Mouse (Mus musculus) CH12.LX (cell line): ENCODE results near the gene Fdxr. TPM values are rescaled to one million over a fixed set of nuclear protein-coding genes. Genes with fewer than 3 reads are reported as not detected.

ENCODE experiments used
- DNase-seq: peaks from one replicate; pipeline ENCODE4 v3.0.0-alpha.2; 2013; ENCODE audit errors: extremely low read depth
- H3K27ac ChIP-seq: 2 replicates; pipeline ENCODE4 v1.5.1; 2012; ENCODE audit warnings: low read depth, mild to moderate bottlenecking, control low read depth, moderate library complexity; ENCODE audit not compliant: insufficient read depth
- H3K27me3 ChIP-seq: replicated peaks from 2 replicates; pipeline ENCODE3; 2012; ENCODE audit warnings: inconsistent platforms
- H3K36me3 ChIP-seq, 2 experiments: replicated peaks in 1 of 2; 2 replicates each; pipeline versions ENCODE3 to v1.6.1; 2012; ENCODE audit warnings: inconsistent platforms in 1 of 2, low read length in 1 of 2, mild to moderate bottlenecking in 1 of 2, mixed read lengths in 1 of 2, moderate library complexity in 1 of 2; ENCODE audit not compliant: control insufficient read depth in 1 of 2, insufficient read depth in 1 of 2
- H3K4me1 ChIP-seq, 2 experiments: 2 replicates each; pipeline ENCODE4 v1.6.1; 2012; ENCODE audit warnings: inconsistent platforms in 1 of 2, moderate library complexity in 1 of 2; ENCODE audit not compliant: insufficient read depth in 2 of 2, control insufficient read depth in 1 of 2
- H3K4me2 ChIP-seq: 2 replicates; pipeline ENCODE4 v1.6.1; 2012; ENCODE audit warnings: low read depth, mild to moderate bottlenecking, control low read depth; ENCODE audit not compliant: poor library complexity, insufficient read depth, severe bottlenecking
- H3K4me3 ChIP-seq, 3 experiments: fragments of 150-350 bp in 1 of 3; sonication (generic) in 1 of 3; replicated peaks in 1 of 3; 2 replicates each; pipeline versions ENCODE3 to v1.5.1; 2011 to 2012; ENCODE audit warnings: low read depth in 2 of 3, low read length in 2 of 3, mild to moderate bottlenecking in 2 of 3, moderate library complexity in 2 of 3, control low read depth in 1 of 3, improper control_type of control experiment in 1 of 3, inconsistent platforms in 1 of 3, mixed read lengths in 1 of 3; ENCODE audit not compliant: poor library complexity in 1 of 3
- H3K79me2 ChIP-seq: replicated peaks from 2 replicates; pipeline ENCODE4 v1.6.1; 2012; ENCODE audit warnings: mild to moderate bottlenecking, moderate library complexity; ENCODE audit not compliant: control insufficient read depth, poor library complexity, insufficient read depth, severe bottlenecking; ENCODE audit errors: extremely low read depth
- H3K9ac ChIP-seq: 2 replicates; pipeline ENCODE4 v1.6.1; 2012; ENCODE audit warnings: low read depth, mild to moderate bottlenecking, control low read depth, moderate library complexity; ENCODE audit not compliant: insufficient read depth
- H3K9me3 ChIP-seq: replicated peaks from 2 replicates; pipeline ENCODE3; 2012; ENCODE audit warnings: low read length, inconsistent platforms, mixed read lengths
- BHLHE40 ChIP-seq: IDR thresholded peaks from 2 replicates; pipeline ENCODE4 v1.6.1; 2011; ENCODE audit warnings: mild to moderate bottlenecking, low read depth, low read length, improper control_type of control experiment
- CHD1 ChIP-seq: IDR thresholded peaks from 2 replicates; pipeline ENCODE4 v1.6.1; 2012; ENCODE audit warnings: low read depth, low read length, improper control_type of control experiment, inconsistent platforms
- CHD2 ChIP-seq: IDR thresholded peaks from 2 replicates; pipeline ENCODE4 v1.6.1; 2011; ENCODE audit warnings: low read length, improper control_type of control experiment
- CTCF ChIP-seq, 2 experiments: IDR thresholded peaks in 1 of 2; conservative IDR thresholded peaks in 1 of 2; 2 replicates each; pipeline ENCODE4 v1.5.1; 2011 to 2012; ENCODE audit warnings: low read depth in 2 of 2, low read length in 2 of 2, improper control_type of control experiment in 1 of 2, inconsistent platforms in 1 of 2, mild to moderate bottlenecking in 1 of 2, moderate library complexity in 1 of 2
- E2F4 ChIP-seq: IDR thresholded peaks from 2 replicates; pipeline ENCODE4 v1.6.1; 2011; ENCODE audit warnings: low read depth, low read length, improper control_type of control experiment; ENCODE audit not compliant: insufficient replicate concordance
- ELF1 ChIP-seq: IDR thresholded peaks from 2 replicates; pipeline ENCODE4 v1.6.1; 2014; ENCODE audit warnings: low read depth, mild to moderate bottlenecking, inconsistent platforms, low read length, improper control_type of control experiment
- EP300 ChIP-seq: IDR thresholded peaks from 2 replicates; pipeline ENCODE4 v1.6.1; 2011; ENCODE audit warnings: low read length, improper control_type of control experiment
- ETS1 ChIP-seq: conservative IDR thresholded peaks from 2 replicates; pipeline ENCODE4 v1.6.1; 2012; ENCODE audit warnings: low read depth, mild to moderate bottlenecking, inconsistent platforms, low read length, improper control_type of control experiment, moderate library complexity
- GABPA ChIP-seq: IDR thresholded peaks from 2 replicates; pipeline ENCODE4 v1.6.1; 2012; ENCODE audit warnings: low read depth, low read length, improper control_type of control experiment, inconsistent platforms; ENCODE audit not compliant: insufficient replicate concordance
- HCFC1 ChIP-seq: IDR thresholded peaks from 2 replicates; pipeline ENCODE4 v1.6.1; 2012; ENCODE audit warnings: low read depth, mild to moderate bottlenecking, inconsistent platforms, low read length, improper control_type of control experiment
- JUN ChIP-seq: IDR thresholded peaks from 2 replicates; pipeline ENCODE4 v1.6.1; 2011; ENCODE audit warnings: low read depth, mild to moderate bottlenecking, low read length, improper control_type of control experiment, moderate library complexity; ENCODE audit not compliant: insufficient read depth
- JUND ChIP-seq: conservative IDR thresholded peaks from 2 replicates; pipeline ENCODE4 v1.6.1; 2011; ENCODE audit warnings: low read depth, low read length, improper control_type of control experiment
- KAT2A ChIP-seq: IDR thresholded peaks from 2 replicates; pipeline ENCODE4 v1.6.1; 2012; ENCODE audit warnings: low read length, improper control_type of control experiment, inconsistent platforms; ENCODE audit not compliant: insufficient replicate concordance
- MAFK ChIP-seq: IDR thresholded peaks from 2 replicates; pipeline ENCODE4 v1.6.1; 2011; ENCODE audit warnings: low read length, improper control_type of control experiment; ENCODE audit not compliant: insufficient replicate concordance
- MAZ ChIP-seq: IDR thresholded peaks from 2 replicates; pipeline ENCODE4 v1.6.1; 2012; ENCODE audit warnings: low read depth, mild to moderate bottlenecking, inconsistent platforms, low read length, improper control_type of control experiment, moderate library complexity
- MEF2A ChIP-seq: IDR thresholded peaks from 2 replicates; pipeline ENCODE4 v1.6.1; 2014; ENCODE audit warnings: low read depth, mild to moderate bottlenecking, inconsistent platforms, low read length, improper control_type of control experiment, borderline replicate concordance
- MXI1 ChIP-seq: IDR thresholded peaks from 2 replicates; pipeline ENCODE4 v1.6.1; 2011; ENCODE audit warnings: mild to moderate bottlenecking, low read depth, low read length, improper control_type of control experiment
- MYC ChIP-seq: IDR thresholded peaks from 2 replicates; pipeline ENCODE4 v1.6.1; 2011; ENCODE audit warnings: low read depth, mild to moderate bottlenecking, improper control_type of control experiment, low read length
- NELFE ChIP-seq: IDR thresholded peaks from 2 replicates; pipeline ENCODE4 v1.6.1; 2011; ENCODE audit warnings: low read depth, low read length, improper control_type of control experiment
- NRF1 ChIP-seq: IDR thresholded peaks from 2 replicates; pipeline ENCODE4 v1.6.1; 2014; ENCODE audit warnings: low read depth, mild to moderate bottlenecking, inconsistent platforms, low read length, improper control_type of control experiment, moderate library complexity
- PAX5 ChIP-seq: IDR thresholded peaks from 2 replicates; pipeline ENCODE4 v1.6.1; 2012; ENCODE audit warnings: low read length, inconsistent platforms, mixed read lengths
- POLR2A ChIP-seq: IDR thresholded peaks from 2 replicates; pipeline ENCODE4 v1.6.1; 2011; ENCODE audit warnings: low read depth, mild to moderate bottlenecking, improper control_type of control experiment, low read length
- POLR2AphosphoS2 ChIP-seq: IDR thresholded peaks from 2 replicates; pipeline ENCODE4 v1.6.1; 2011; ENCODE audit warnings: low read depth, low read length, improper control_type of control experiment
- RAD21 ChIP-seq: IDR thresholded peaks from 2 replicates; pipeline ENCODE4 v1.6.1; 2011; ENCODE audit warnings: low read depth, mild to moderate bottlenecking, low read length, improper control_type of control experiment, moderate library complexity
- RCOR1 ChIP-seq: conservative IDR thresholded peaks from 2 replicates; pipeline ENCODE4 v1.6.1; 2012; ENCODE audit warnings: low read depth, mild to moderate bottlenecking, inconsistent platforms, low read length, improper control_type of control experiment
- SIN3A ChIP-seq: IDR thresholded peaks from 2 replicates; pipeline ENCODE4 v1.6.1; 2012; ENCODE audit warnings: low read length, improper control_type of control experiment, inconsistent platforms
- SMC3 ChIP-seq: IDR thresholded peaks from 2 replicates; pipeline ENCODE4 v1.6.1; 2011; ENCODE audit warnings: low read depth, low read length, improper control_type of control experiment
- TBP ChIP-seq: conservative IDR thresholded peaks from 2 replicates; pipeline ENCODE4 v1.6.1; 2011; ENCODE audit warnings: low read depth, low read length, improper control_type of control experiment
- TCF12 ChIP-seq: IDR thresholded peaks from 2 replicates; pipeline ENCODE4 v1.6.1; 2014; ENCODE audit warnings: low read depth, mild to moderate bottlenecking, inconsistent platforms, low read length, improper control_type of control experiment
- UBTF ChIP-seq: IDR thresholded peaks from 2 replicates; pipeline ENCODE4 v1.6.1; 2012; ENCODE audit warnings: low read depth, mild to moderate bottlenecking, inconsistent platforms, low read length, improper control_type of control experiment, moderate library complexity
- USF1 ChIP-seq: IDR thresholded peaks from 2 replicates; pipeline ENCODE4 v1.6.1; 2014; ENCODE audit warnings: low read depth, mild to moderate bottlenecking, inconsistent platforms, low read length, improper control_type of control experiment
- USF2 ChIP-seq: conservative IDR thresholded peaks from 2 replicates; pipeline ENCODE4 v1.6.1; 2011; ENCODE audit warnings: low read depth, low read length, improper control_type of control experiment
- ZC3H11A ChIP-seq: IDR thresholded peaks from 2 replicates; pipeline ENCODE4 v1.6.1; 2012; ENCODE audit warnings: low read depth, mild to moderate bottlenecking, inconsistent platforms, low read length, improper control_type of control experiment
- ZKSCAN1 ChIP-seq: IDR thresholded peaks from 2 replicates; pipeline ENCODE4 v1.6.1; 2012; ENCODE audit warnings: low read depth, inconsistent platforms, low read length, improper control_type of control experiment, borderline replicate concordance
- ZMIZ1 ChIP-seq: IDR thresholded peaks from 2 replicates; pipeline ENCODE4 v1.6.1; 2012; ENCODE audit warnings: low read depth, mild to moderate bottlenecking, inconsistent platforms, low read length, improper control_type of control experiment
- dilution Hi-C: fragments of 300-500 bp; cut with MboI; formaldehyde crosslinking; loops from 2 replicates; pipeline ENCODE4 v1.14.3; 2020; ENCODE audit warnings: low sequenced_read_pairs; ENCODE audit not compliant: extremely low pct_unique_long_range_greater_than_20kb, extremely low pct_ligation_motif_present
- in situ Hi-C: fragments of 300-500 bp; cut with MboI; formaldehyde crosslinking; loops from 3 replicates; pipeline ENCODE4 v1.14.3; 2019; ENCODE audit warnings: low sequenced_read_pairs, low pct_ligation_motif_present, low pct_unique_long_range_greater_than_20kb, mixed read lengths
- polyA plus RNA-seq: library from polyadenylated mRNA; unstranded; fragments of >175 nt; gene quantifications from 2 replicates; pipeline ENCODE4 v1.2.1, GENCODE M21; 2012; ENCODE audit warnings: low read depth; ENCODE audit not compliant: insufficient read length
- total RNA-seq, 2 experiments: library from RNA; depleted of rRNA; stranded (reverse); fragments of 300-350 nt in 1 of 2; fragments of >200 nt in 1 of 2; gene quantifications; 2 replicates each; pipeline ENCODE4 v1.2.3; 2012 to 2014

Gene Fdxr
- total and polyA plus RNA-seq, 3 experiments = 43.8 to 63.3 (median 58.6) TPM

- peak overlapping the region in 1 of 3 experiments; percentile 4 for H3K4me3 ChIP-seq
- peaks cover 29 to 87% of the 10 kb centered on the region in 2 experiments for H3K4me1 ChIP-seq
- H3K27me3 ChIP-seq = no peaks in the 10 kb centered on the region
Observed at GRCm38 (mm10) chr11:115231924-115232323, 44.9 kb downstream of the Fdxr start.

GRCm38 (mm10) chr11:115231168-115231915 lies 45.5 kb downstream of the Fdxr start:
- in situ Hi-C loops = loop anchor here (5.0 kb wide), 2 partner anchors 41 to 69 kb away; partner anchors contain the start of gene Slc9a3r1
- H3K9ac ChIP-seq = peak overlapping the region; percentile 48
- H3K9me3 ChIP-seq = no peaks in the 10 kb centered on the region
- H3K79me2 ChIP-seq = no peaks in the 10 kb centered on the region
- H3K4me2 ChIP-seq = peak overlapping the region; percentile 95
- H3K4me1 ChIP-seq = peaks cover 32 to 88% of the 10 kb centered on the region in 2 experiments
- DNase-seq = peak; percentile 85
- dilution Hi-C loops = no loop called here
- peaks cover 11 to 45% of the 10 kb centered on the region in 2 experiments for H3K36me3 ChIP-seq
- no peaks in the 10 kb centered on the region for H3K27me3 ChIP-seq
- H3K27ac ChIP-seq = peak overlapping the region; percentile 83
- H3K4me3 ChIP-seq = no peak overlapping the region
- TF ChIP-seq JUN (no peak), KAT2A (no peak), USF2 (no peak), EP300 (peak; percentile 80; the same call in 1 of the 2 replicates), GABPA (no peak), ELF1 (peak; percentile 58; the same call in 1 of the 2 replicates), MYC (peak; percentile 65; the same call in 1 of the 2 replicates), BHLHE40 (peak; percentile 59), POLR2A (peak; percentile 65), MAZ (no peak; the same call in 1 of the 2 replicates), MXI1 (peak; percentile 73), USF1 (no peak), TCF12 (peak; percentile 71), ZC3H11A (no peak), RCOR1 (0 out of 2 replicates have a peak, but pooled peaks have one; percentile 37), HCFC1 (peak; percentile 32; the same call in 1 of the 2 replicates), ZMIZ1 (no peak; the same call in 1 of the 2 replicates)

More at GRCm38 (mm10) chr11:115231924-115232323, 44.9 kb downstream of the Fdxr start:
- Histone ChIP-seq H3K79me2 (no peaks in the 10 kb centered on the region), H3K27ac (peak overlapping the region; percentile 83), H3K9ac (peak overlapping the region; percentile 48), H3K9me3 (no peaks in the 10 kb centered on the region), H3K4me2 (peak overlapping the region; percentile 95), H3K36me3 (peaks cover 11 to 49% of the 10 kb centered on the region in 2 experiments)
- TF ChIP-seq BHLHE40 (no peak; the same call in 1 of the 2 replicates), ELF1 (no peak; the same call in 1 of the 2 replicates), ZC3H11A (no peak), UBTF (peak; percentile 43; the same call in 1 of the 2 replicates), MXI1 (peak; percentile 5; the same call in 1 of the 2 replicates), ZMIZ1 (no peak), USF2 (no peak), TCF12 (no peak; the same call in 1 of the 2 replicates), RCOR1 (no peak), MYC (no peak), POLR2AphosphoS2 (no peak), SIN3A (peak; percentile 63; the same call in 1 of the 2 replicates), PAX5 (no peak), E2F4 (no peak), POLR2A (peak; percentile 0; the same call in 1 of the 2 replicates), ETS1 (no peak; the same call in 1 of the 2 replicates), GABPA (no peak), NRF1 (no peak), JUND (no peak), MAFK (no peak), NELFE (no peak), MAZ (0 out of 2 replicates have a peak, but pooled peaks have one; percentile 53), SMC3 (no peak), CHD2 (no peak), RAD21 (no peak), TBP (no peak), HCFC1 (no peak), MEF2A (no peak), USF1 (no peak), KAT2A (no peak), ZKSCAN1 (no peak), CTCF (conservative IDR thresholded peaks at IDR 0.05 in 1 of 2, IDR thresholded peaks at IDR 0.05 in 1 of 2; ENCODE audit: low read depth in 2 of 2, low read length in 2 of 2) (no peak), CHD1 (no peak)
- in situ Hi-C loops (loop anchor here (5.0 kb wide), 2 partner anchors 40 to 70 kb away; partner anchors contain the start of gene Slc9a3r1), dilution Hi-C loops (no loop called here)
- no peak for DNase-seq
